9 mouse cellular contexts compared by ENCODE assay signal in the genomic region with DNA sequence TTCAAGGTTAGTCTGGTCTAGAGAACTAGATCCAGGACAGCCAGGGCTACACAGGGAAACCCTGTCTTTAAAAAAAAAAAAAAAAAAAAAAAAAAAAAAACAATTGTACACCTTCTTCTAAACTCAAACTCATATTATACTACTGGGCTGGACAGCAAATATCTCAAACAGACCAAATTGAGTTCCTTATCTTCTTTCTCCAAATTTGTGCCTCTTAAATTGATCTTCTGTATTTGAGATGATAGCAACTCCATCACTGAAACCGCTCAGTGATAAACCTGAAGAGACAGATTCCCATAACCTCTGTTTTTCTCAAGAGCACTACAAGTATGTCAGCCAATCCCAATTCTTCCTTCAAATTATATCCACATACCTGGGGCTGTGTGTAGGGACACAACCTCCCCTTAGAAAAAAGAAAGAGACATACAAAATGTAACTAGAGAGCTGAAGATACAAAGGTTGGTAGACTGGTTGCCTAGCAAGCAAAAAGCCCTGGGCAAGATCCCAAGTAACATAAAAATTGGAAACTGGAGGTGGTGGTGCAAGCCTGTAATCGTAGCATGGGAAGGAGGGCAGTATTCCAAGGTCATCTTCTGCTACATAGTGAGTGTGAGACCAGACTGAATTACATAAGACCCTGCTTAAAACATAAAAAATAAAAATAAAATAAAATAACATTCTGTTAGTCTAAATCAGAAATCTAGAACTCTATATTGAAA. TPM values are rescaled to one million over a fixed set of nuclear protein-coding genes. Genes with fewer than 3 reads are reported as not detected.
DNase-seq lines count a peak whose midpoint lies in the region; ATAC-seq and TF ChIP-seq lines count a peak whose summit lies in the region.
"Had no signal": no experiment of that assay in that cellular context is flagged by ENCODE, and none has a peak within 500 bp of the region (broad histone marks: within the 10 kb centered on the region; RNA-seq: fewer than 3 reads in every experiment).

No protein-coding gene starts in this region.

- H3K4me2 ChIP-seq in kidney, embryonic 15.5 days: no peak overlapping the region
- no peak overlapping the region for H3K4me2 ChIP-seq in stomach, embryonic 16.5 days (ENCODE audit: low read depth, low read length)
- H3K4me2 ChIP-seq in stomach, postnatal 0 days (replicated peaks; ENCODE audit: low read depth): no peak overlapping the region
- H3K4me2 ChIP-seq in liver, embryonic 13.5 days: peak overlapping the region; percentile 20; the same call in 1 of the 2 replicates
- H3K4me2 ChIP-seq: hindbrain, embryonic 15.5 days had no signal

- no peak overlapping the region for H3K9ac ChIP-seq in kidney, embryonic 15.5 days
- H3K9ac ChIP-seq in stomach, embryonic 16.5 days (ENCODE audit: low read length): no peak overlapping the region
- H3K9ac ChIP-seq in stomach, postnatal 0 days (ENCODE audit: low read length): no peak overlapping the region
- H3K9ac ChIP-seq in liver, embryonic 13.5 days: no peak overlapping the region
- H3K9ac ChIP-seq: hindbrain, embryonic 15.5 days had no signal

- WGBS in kidney, embryonic 15.5 days: 82% methylated on average over 2 of the region's 2 CpGs
- 85% methylated on average over 2 of the region's 2 CpGs for WGBS in stomach, embryonic 16.5 days
- 60% methylated on average over 2 of the region's 2 CpGs for WGBS in stomach, postnatal 0 days
- 44% methylated on average over 2 of the region's 2 CpGs for WGBS in liver, embryonic 13.5 days (ENCODE audit: insufficient replicate concordance)

- no peaks in the 10 kb centered on the region for H3K9me3 ChIP-seq in kidney, embryonic 15.5 days (replicated peaks)
- H3K9me3 ChIP-seq in stomach, embryonic 16.5 days (replicated peaks; ENCODE audit: control insufficient read depth, low read length): no peaks in the 10 kb centered on the region
- H3K9me3 ChIP-seq in stomach, postnatal 0 days (ENCODE audit: control insufficient read depth, low read length): no peaks in the 10 kb centered on the region
- no peaks in the 10 kb centered on the region for H3K9me3 ChIP-seq in liver, embryonic 13.5 days (replicated peaks)
- H3K9me3 ChIP-seq: hindbrain, embryonic 15.5 days; limb, embryonic 10.5 days had no signal

- no peak overlapping the region for H3K27ac ChIP-seq in kidney, embryonic 15.5 days
- peak overlapping the region; percentile 13; the same call in 1 of the 2 replicates for H3K27ac ChIP-seq in stomach, embryonic 16.5 days (ENCODE audit: low read length)
- H3K27ac ChIP-seq in stomach, postnatal 0 days (replicated peaks): no peak overlapping the region
- H3K27ac ChIP-seq in liver, embryonic 13.5 days: peak overlapping the region; percentile 66
- H3K27ac ChIP-seq: hindbrain, embryonic 15.5 days; limb, embryonic 10.5 days had no signal

- TF ChIP-seq CTCF in stomach, postnatal 0 days (IDR thresholded peaks at IDR 0.05; ENCODE audit: low read depth): no peak

- no peak for TF ChIP-seq EP300 in stomach, postnatal 0 days (optimal IDR thresholded peaks at IDR 0.05)

- H3K36me3 ChIP-seq in kidney, embryonic 15.5 days: peaks cover 12% of the 10 kb centered on the region; the same call in 1 of the 2 replicates
- no peaks in the 10 kb centered on the region; the same call in 1 of the 2 replicates for H3K36me3 ChIP-seq in stomach, embryonic 16.5 days (ENCODE audit: control insufficient read depth, insufficient read depth, low read length)
- no peaks in the 10 kb centered on the region for H3K36me3 ChIP-seq in stomach, postnatal 0 days (ENCODE audit: control insufficient read depth, insufficient read depth, low read length)
- H3K36me3 ChIP-seq in liver, embryonic 13.5 days: peaks cover 28% of the 10 kb centered on the region
- H3K36me3 ChIP-seq: hindbrain, embryonic 15.5 days had no signal

- no peaks in the 10 kb centered on the region for H3K4me1 ChIP-seq in kidney, embryonic 15.5 days
- peaks cover 5% of the 10 kb centered on the region for H3K4me1 ChIP-seq in stomach, embryonic 16.5 days (ENCODE audit: control insufficient read depth, insufficient read depth, low read length)
- no peaks in the 10 kb centered on the region for H3K4me1 ChIP-seq in stomach, postnatal 0 days (replicated peaks; ENCODE audit: control insufficient read depth, insufficient read depth)
- H3K4me1 ChIP-seq in liver, embryonic 13.5 days (replicated peaks): peaks cover 73% of the 10 kb centered on the region
- H3K4me1 ChIP-seq: limb, embryonic 10.5 days had no signal

- no peak for ATAC-seq in kidney, embryonic 15.5 days (replicated peaks; ENCODE audit: low FRiP score)
- no peak for ATAC-seq in stomach, embryonic 16.5 days (ENCODE audit: insufficient read depth, low FRiP score)
- no peak for ATAC-seq in stomach, postnatal 0 days (ENCODE audit: low FRiP score, low TSS enrichment)
- ATAC-seq in liver, embryonic 13.5 days (ENCODE audit: low read depth): peak; percentile 51

- DNase-seq in kidney, adult 18-20 months: peak; percentile 29
- no peak for DNase-seq in stomach, postnatal 0 days (ENCODE audit: low spot score)
- no peak for DNase-seq in liver, embryonic 13.5 days
- DNase-seq in spleen, adult 12 weeks (ENCODE audit: low spot score): no peak
- DNase-seq in frontal cortex, postnatal 10 days (ENCODE audit: low spot score in 2 of 2): no peak

- no peak overlapping the region for H3K4me3 ChIP-seq in kidney, embryonic 15.5 days (replicated peaks)
- no peak overlapping the region for H3K4me3 ChIP-seq in stomach, embryonic 16.5 days (replicated peaks; ENCODE audit: low read length)
- H3K4me3 ChIP-seq in stomach, postnatal 0 days (ENCODE audit: low read depth, low read length): no peak overlapping the region
- H3K4me3 ChIP-seq in liver, embryonic 13.5 days (replicated peaks): no peak overlapping the region
- H3K4me3 ChIP-seq: hindbrain, embryonic 15.5 days; limb, embryonic 10.5 days had no signal

- no peaks in the 10 kb centered on the region for H3K27me3 ChIP-seq in kidney, embryonic 15.5 days
- no peaks in the 10 kb centered on the region for H3K27me3 ChIP-seq in stomach, embryonic 16.5 days (ENCODE audit: control insufficient read depth, insufficient read depth, low read length)
- no peaks in the 10 kb centered on the region for H3K27me3 ChIP-seq in stomach, postnatal 0 days (ENCODE audit: control insufficient read depth, insufficient read depth, low read length)
- H3K27me3 ChIP-seq in liver, embryonic 13.5 days: no peaks in the 10 kb centered on the region
- H3K27me3 ChIP-seq: hindbrain, embryonic 15.5 days had no signal

RNA-seq across cellular contexts. Expression of a gene that starts 10.8 kb away (rescaled TPM):
- 77.4 and 81.7 TPM in 2 replicates for polyA plus RNA-seq in kidney, embryonic 15.5 days (2015; fragmentation: Nextera tagmentation; extraction: Ambion mirVana)
- polyA plus RNA-seq in stomach, embryonic 16.5 days (2015; fragmentation: Nextera tagmentation; extraction: Ambion mirVana): 82.7 and 87.5 TPM in 2 replicates
- polyA plus RNA-seq in stomach, postnatal 0 days (2015; fragmentation: Nextera tagmentation; extraction: Ambion mirVana): 61.5 and 63.0 TPM in 2 replicates
- polyA plus RNA-seq in liver, embryonic 13.5 days (2015; fragmentation: Nextera tagmentation; extraction: Ambion mirVana): 108 and 111 TPM in 2 replicates

RNA-seq across cellular contexts. Expression of a gene that starts 39.2 kb away (rescaled TPM):
- polyA plus RNA-seq in kidney, embryonic 15.5 days (2015; fragmentation: Nextera tagmentation; extraction: Ambion mirVana): 237 and 269 TPM in 2 replicates
- 207 and 212 TPM in 2 replicates for polyA plus RNA-seq in stomach, embryonic 16.5 days (2015; fragmentation: Nextera tagmentation; extraction: Ambion mirVana)
- polyA plus RNA-seq in stomach, postnatal 0 days (2015; fragmentation: Nextera tagmentation; extraction: Ambion mirVana): 190 and 193 TPM in 2 replicates
- polyA plus RNA-seq in liver, embryonic 13.5 days (2015; fragmentation: Nextera tagmentation; extraction: Ambion mirVana): 198 and 225 TPM in 2 replicates

RNA-seq across cellular contexts. Expression of a gene that starts 54.2 kb away (rescaled TPM):
- 13.0 and 14.4 TPM in 2 replicates for polyA plus RNA-seq in kidney, embryonic 15.5 days (2015; fragmentation: Nextera tagmentation; extraction: Ambion mirVana)
- polyA plus RNA-seq in stomach, embryonic 16.5 days (2015; fragmentation: Nextera tagmentation; extraction: Ambion mirVana): 11.3 and 11.7 TPM in 2 replicates
- 10.8 and 11.6 TPM in 2 replicates for polyA plus RNA-seq in stomach, postnatal 0 days (2015; fragmentation: Nextera tagmentation; extraction: Ambion mirVana)
- polyA plus RNA-seq in liver, embryonic 13.5 days (2015; fragmentation: Nextera tagmentation; extraction: Ambion mirVana): 6.2 and 6.4 TPM in 2 replicates

Comparison
In these comparisons a context has a peak if more than half of its experiments do, and no peak if none do; other contexts are left out.
1. H3K27ac ChIP-seq: peak in stomach, embryonic 16.5 days (single experiment) and liver, embryonic 13.5 days (single experiment); none in kidney, embryonic 15.5 days (single experiment) and stomach, postnatal 0 days (single experiment).